Mouse (Mus musculus) frontal cortex, adult (tissue): ENCODE results near the gene Rps19.
A peak's percentile ranks its signal among the peaks of the same experiment; 100 is the strongest.
"Not testable (repeated sequence)": the region's sequence is repeated elsewhere in the genome, so short reads cannot be mapped to it uniquely, and the experiment has no call there.

Source experiments
- ATAC-seq: cut with Nextera tagmentation; 2 replicates; pipeline ENCODE4 v1.9.2; 2017; ENCODE audit warnings: mild to moderate bottlenecking, moderate library complexity, mixed read lengths; ENCODE audit not compliant: low TSS enrichment

Gene Rps19

GRCm38 (mm10) chr7:24869532-24870165 lies 14.5 kb upstream of the Rps19 start, which contains the start of the genes Lypd4 and Dmrtc2:
Lypd4 (minus strand) TSS chr7:24869941.
Dmrtc2 (plus strand) TSS chr7:24870057.
- ATAC-seq = no peak

GRCm38 (mm10) chr7:24877588-24877987 lies 6.6 kb upstream of the Rps19 start:
- ATAC-seq = no peak

GRCm38 (mm10) chr7:24879620-24880019 lies 4.6 kb upstream of the Rps19 start:
- no peak for ATAC-seq

GRCm38 (mm10) chr7:24882416-24883199 lies 1.6 kb upstream of the Rps19 start:
- ATAC-seq = no peak

- ATAC-seq = peak; percentile 0; the same call in 1 of the 2 replicates
These were observed 621 bp downstream of the Rps19 start for GRCm38 (mm10) chr7:24884693-24885291.

GRCm38 (mm10) chr7:24885468-24886307 lies 1.5 kb downstream of the Rps19 start:
- no peak for ATAC-seq

- ATAC-seq = no peak
These were observed 2.1 kb downstream of the Rps19 start for GRCm38 (mm10) chr7:24886308-24886633.

GRCm38 (mm10) chr7:24887096-24887495 lies 2.9 kb downstream of the Rps19 start:
- no peak for ATAC-seq

GRCm38 (mm10) chr7:24889431-24890220 lies 5.5 kb downstream of the Rps19 start:
- no peak for ATAC-seq

- ATAC-seq = peak; percentile 86
These were observed 6.4 kb downstream of the Rps19 start for GRCm38 (mm10) chr7:24890281-24891216.

GRCm38 (mm10) chr7:24891241-24892124 lies 7.3 kb downstream of the Rps19 start:
- no peak for ATAC-seq

- ATAC-seq = no peak
These were observed 8.0 kb downstream of the Rps19 start for GRCm38 (mm10) chr7:24892125-24892583.

GRCm38 (mm10) chr7:24895749-24896148 lies 11.6 kb downstream of the Rps19 start:
- not testable (repeated sequence) for ATAC-seq

GRCm38 (mm10) chr7:24896269-24896668 lies 12.1 kb downstream of the Rps19 start:
- no peak for ATAC-seq

- no peak for ATAC-seq
These were observed 13.1 kb downstream of the Rps19 start, which contains the start of gene Cd79a for GRCm38 (mm10) chr7:24897224-24897623. Cd79a (plus strand) TSS chr7:24897381.

GRCm38 (mm10) chr7:24897959-24898358 lies 13.8 kb downstream of the Rps19 start:
- no peak for ATAC-seq

- ATAC-seq = no peak
These were observed 16.9 kb downstream of the Rps19 start for GRCm38 (mm10) chr7:24901114-24901513.

- no peak for ATAC-seq
These were observed 17.7 kb downstream of the Rps19 start for GRCm38 (mm10) chr7:24901842-24902241.

GRCm38 (mm10) chr7:24902264-24902629 lies 18.1 kb downstream of the Rps19 start:
- no peak for ATAC-seq
